Mouse (Mus musculus): ENCODE results near the gene Olfr1416. TPM values are rescaled to one million over a fixed set of nuclear protein-coding genes. Genes with fewer than 3 reads are reported as not detected.

The Olfr1416 gene
- not detected in 2 replicates for polyA plus RNA-seq (2012; rRNA removed)

DNA sequence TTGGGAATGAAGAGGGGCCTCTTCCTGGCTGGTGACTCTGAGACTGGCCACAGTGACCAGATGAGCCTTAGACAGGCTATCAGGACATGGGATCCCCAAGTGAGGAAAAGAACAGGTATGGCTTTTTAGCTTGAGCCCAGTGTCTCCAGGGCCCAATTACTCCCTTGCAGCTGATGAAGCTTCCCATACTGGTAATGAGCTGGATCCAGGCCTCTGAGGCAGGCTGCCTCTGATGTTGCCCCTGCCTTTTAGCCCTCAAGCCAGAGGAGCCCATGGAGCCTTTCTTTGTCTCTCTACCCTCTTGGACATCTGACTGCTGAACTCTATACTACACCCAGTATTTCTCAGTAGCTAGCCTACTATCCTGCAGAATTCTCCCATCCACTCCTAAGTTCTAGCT, at the start of gene Olfr1416:
TSS of gene Olfr1416 (minus strand) at position 101 of the 400 bp plus-strand sequence.

DNA sequence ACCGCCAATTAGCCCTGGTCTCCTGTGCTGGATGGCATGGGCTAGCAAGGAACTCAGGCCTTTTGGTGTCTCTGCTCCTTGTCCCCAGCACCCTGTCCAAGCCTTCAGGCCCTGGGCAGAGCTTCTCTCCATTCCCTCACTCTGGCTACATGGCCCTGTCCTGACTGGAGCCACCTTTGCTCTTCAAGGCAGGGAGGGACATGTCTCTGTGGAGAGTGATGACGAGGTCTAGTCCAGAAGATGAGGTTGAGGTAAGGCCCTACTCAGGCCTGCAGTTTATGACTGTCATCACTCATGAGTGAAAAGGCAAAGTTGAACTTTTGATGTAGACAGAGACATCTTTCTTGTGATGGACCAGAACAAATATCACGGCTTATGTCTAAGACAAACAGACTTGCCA, 33.6 kb upstream of the Olfr1416 start, which contains the start of gene Olfr1414:
TSS of gene Olfr1414 (minus strand) at position 101 of the 400 bp plus-strand sequence.

DNA sequence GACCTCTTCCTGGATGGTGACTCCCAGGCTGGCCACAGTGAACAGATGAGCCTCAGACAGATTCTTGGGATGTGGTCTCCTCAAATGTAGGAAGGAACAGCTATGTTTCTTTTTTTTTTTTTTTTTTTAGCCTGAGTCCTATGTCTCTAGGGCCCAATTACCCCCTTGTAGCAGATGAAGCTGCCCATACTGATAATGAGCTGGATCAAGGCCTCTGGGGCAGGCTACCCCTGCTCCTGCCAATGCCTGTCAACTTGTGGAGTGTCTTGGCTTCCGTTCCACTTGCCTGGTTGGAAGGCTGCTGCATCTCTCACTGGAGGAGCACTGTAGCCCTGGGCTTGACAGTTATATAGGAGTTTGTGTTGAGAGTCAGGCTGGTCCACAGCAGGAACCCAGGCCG, 11.1 kb upstream of the Olfr1416 start, which contains the start of gene Olfr1415:
TSS of gene Olfr1415 (minus strand) at position 101 of the 400 bp plus-strand sequence.

DNA sequence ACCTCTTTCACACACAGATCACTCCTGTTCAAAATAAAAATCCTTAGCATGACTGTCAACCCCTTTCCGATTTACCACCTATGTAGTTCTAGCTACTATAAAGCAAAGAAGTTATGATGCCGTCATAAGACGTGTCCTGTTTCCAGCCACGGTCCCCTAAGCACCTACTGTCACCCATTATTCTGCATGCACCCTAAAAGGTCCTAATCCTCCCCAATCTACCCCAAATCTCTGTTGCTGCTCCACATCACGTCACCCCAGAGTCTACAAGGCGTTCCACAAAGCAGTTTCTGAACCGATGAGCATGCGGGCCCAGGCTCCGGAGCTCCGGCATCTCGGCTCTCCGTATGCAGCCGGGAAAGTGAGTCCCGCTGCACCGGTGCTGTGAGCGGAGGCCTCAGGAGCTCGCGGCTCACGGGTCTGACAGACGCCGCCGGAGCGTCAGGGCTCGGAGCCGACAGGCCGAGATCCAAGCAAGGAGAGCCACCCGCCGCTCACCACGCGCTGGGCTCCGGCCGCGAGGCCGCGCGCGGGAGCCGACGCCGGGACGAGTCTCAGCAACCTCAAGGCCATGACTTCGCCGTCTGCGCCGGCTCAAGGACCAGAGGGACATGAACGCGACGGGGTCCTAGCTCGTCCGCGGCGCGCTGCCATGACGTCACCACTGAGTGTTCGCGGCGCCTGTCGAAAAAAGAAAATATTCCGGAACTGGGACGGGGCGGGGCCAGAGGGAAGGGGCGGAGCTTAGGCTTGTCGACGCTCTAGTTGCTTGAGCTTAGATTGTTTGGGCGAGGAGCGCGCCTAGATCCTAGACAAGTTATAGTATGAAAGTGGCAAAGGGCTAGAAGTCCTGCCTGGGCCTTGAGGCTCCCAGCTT, 11.5 kb downstream of the Olfr1416 start, which contains the start of gene Ndufa10:
TSS of gene Ndufa10 (minus strand) at position 696 of the 877 bp plus-strand sequence.

Other genes with a start within 250 kb of the Olfr1416 start
- 47.4 and 57.1 TPM in 2 replicates for gene Ndufa10, start 11.3 kb downstream of the Olfr1416 start, polyA plus RNA-seq (2012; rRNA removed)
- gene Olfr1415, start 11.0 kb upstream of the Olfr1416 start, polyA plus RNA-seq (2012; rRNA removed), result not detected in 2 replicates
- not detected in 2 replicates for gene Olfr1414, start 33.5 kb upstream of the Olfr1416 start, polyA plus RNA-seq (2012; rRNA removed)
- not detected in 2 replicates for gene Olfr1413, start 86.2 kb upstream of the Olfr1416 start, polyA plus RNA-seq (2012; rRNA removed)
- gene Olfr1412, start 100.7 kb upstream of the Olfr1416 start, polyA plus RNA-seq (2012; rRNA removed), result not detected in 2 replicates
- gene Olfr1411, start 109.3 kb upstream of the Olfr1416 start, polyA plus RNA-seq (2012; rRNA removed), result not detected in 2 replicates
- gene Olfr1410, start 120.7 kb upstream of the Olfr1416 start, polyA plus RNA-seq (2012; rRNA removed), result not detected in 2 replicates
- gene Olfr12, start 132.7 kb upstream of the Olfr1416 start, polyA plus RNA-seq (2012; rRNA removed), result not detected in 2 replicates
- gene Cops9, start 156.9 kb upstream of the Olfr1416 start, polyA plus RNA-seq (2012; rRNA removed), result 33.6 and 35.5 TPM in 2 replicates
- gene Otos, start 163.7 kb upstream of the Olfr1416 start, polyA plus RNA-seq (2012; rRNA removed), result not detected in 2 replicates